Mouse (Mus musculus): ENCODE data around the gene Smim12. TPM values are rescaled to one million over a fixed set of nuclear protein-coding genes. Genes with fewer than 3 reads are reported as not detected.

Smim12 gene
- polyA plus RNA-seq, 1 experiment from 2014 or later, result 49.5 TPM

Other genes starting within 250 kb of the Smim12 start
- gene Sfpq, start 222.5 kb upstream of the Smim12 start, polyA plus RNA-seq (2014; fragmentation: Nextera tagmentation; extraction: Ambion mirVana), result 158 and 194 TPM in 2 replicates
- gene Zmym1, start 182.6 kb upstream of the Smim12 start, polyA plus RNA-seq (2014; fragmentation: Nextera tagmentation; extraction: Ambion mirVana), result 37.1 and 37.6 TPM in 2 replicates
- gene Zmym6, start 166.4 kb upstream of the Smim12 start, polyA plus RNA-seq (2014; fragmentation: Nextera tagmentation; extraction: Ambion mirVana), result 27.0 and 27.7 TPM in 2 replicates
- gene Tmem35b, start 120.1 kb upstream of the Smim12 start, polyA plus RNA-seq (2014; fragmentation: Nextera tagmentation; extraction: Ambion mirVana), result 13.3 and 15.8 TPM in 2 replicates
- gene Dlgap3, start 74.6 kb upstream of the Smim12 start, polyA plus RNA-seq (2014; fragmentation: Nextera tagmentation; extraction: Ambion mirVana), result 1.4 and 1.8 TPM in 2 replicates
- gene Gja4, start 70.3 kb downstream of the Smim12 start, polyA plus RNA-seq (2014; fragmentation: Nextera tagmentation; extraction: Ambion mirVana), result 13.1 and 13.4 TPM in 2 replicates
- 2.7 and 3.8 TPM in 2 replicates for gene Gjb3, start 87.1 kb downstream of the Smim12 start, polyA plus RNA-seq (2014; fragmentation: Nextera tagmentation; extraction: Ambion mirVana)
- 0.18 and 0.20 TPM in 2 replicates for gene Gjb4, start 110.3 kb downstream of the Smim12 start, polyA plus RNA-seq (2014; fragmentation: Nextera tagmentation; extraction: Ambion mirVana)
- gene Gjb5, start 114.4 kb downstream of the Smim12 start, polyA plus RNA-seq (2014; fragmentation: Nextera tagmentation; extraction: Ambion mirVana), result 0.70 and 0.84 TPM in 2 replicates

All from embryonic facial prominence, embryonic 11.5 days (tissue).